Mouse (Mus musculus) embryonic stem cell, embryonic (primary cell): Measurements from ENCODE around the gene Nbr1.

ENCODE experiments used
- CTCF ChIA-PET, 4 experiments: fragments of 300-600 bp in 2 of 4; fragments of 350-600 bp in 2 of 4; sonication (Branson Sonifier 250); formaldehyde crosslinking; loops; one replicate each; lab custom pipeline; 2022; ENCODE audit warnings: inconsistent platforms in 2 of 4; lab: Charles Lee
- POLR2A ChIA-PET, 4 experiments: fragments of 300-600 bp in 2 of 4; fragments of 350-600 bp in 2 of 4; sonication (Branson Sonifier 250); formaldehyde crosslinking; loops; one replicate each; lab custom pipeline; 2022; ENCODE audit warnings: antibody characterized with exemption in 4 of 4, inconsistent platforms in 1 of 4; lab: Charles Lee

The Nbr1 gene

GRCm38 (mm10) chr11:101556541-101556940, 4.6 kb downstream of the Nbr1 start:
- POLR2A ChIA-PET, result interaction anchor here in 3 of 4 experiments (0.6 to 27.7 kb wide), 15 partner anchors 9 to 259 kb away, joined by 3 to 978 read pairs (median 3); partner anchors contain the start of genes Tmem106a (in 2 of the 3), Gm11634 (in 1 of the 3) and Rpl27 (in 1 of the 3)
- CTCF ChIA-PET, result interaction anchor here in 2 of 4 experiments (0.6 to 1.1 kb wide), 3 partner anchors 10 to 158 kb away, joined by 3 read pairs; no protein-coding TSS in a partner anchor

GRCm38 (mm10) chr11:101556954-101557353, 5.0 kb downstream of the Nbr1 start:
- CTCF ChIA-PET, result interaction anchor here in 2 of 4 experiments (0.6 kb wide), 2 partner anchors 34 to 158 kb away, joined by 3 read pairs; no protein-coding TSS in a partner anchor

DNA sequence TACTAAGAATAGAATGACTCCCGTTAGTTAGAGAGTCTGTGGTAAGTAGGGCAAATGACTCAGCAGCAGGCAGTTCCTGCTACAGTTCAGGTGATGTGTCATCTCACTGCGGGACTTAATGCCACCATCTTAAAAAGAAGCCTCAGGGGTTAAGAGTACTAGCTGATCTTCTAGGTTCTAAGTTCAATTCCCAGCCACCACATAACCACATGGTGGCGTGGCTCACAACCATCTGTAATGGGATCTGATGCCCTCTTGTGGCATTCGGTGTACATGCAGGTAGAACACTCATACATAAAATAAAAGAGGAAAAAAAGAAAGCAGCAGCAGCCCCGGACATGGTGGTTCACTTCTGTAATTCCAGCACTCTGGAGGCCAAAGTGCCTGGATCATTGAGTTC, 10.4 kb downstream of the Nbr1 start:
- ChIA-PET CTCF (interaction anchor here (0.6 to 10.5 kb wide), 45 partner anchors 8 to 385 kb away, joined by 3 to 122 read pairs (median 5); partner anchors contain the start of genes Nbr1 (in 4 of the 4), Brca1 (in 2 of the 4), Tmem106a (in 2 of the 4) and Dhx8 (in 1 of the 4)), POLR2A (interaction anchor here (0.6 to 47.2 kb wide), 39 partner anchors 9 to 556 kb away, joined by 3 to 978 read pairs (median 4); partner anchors contain the start of genes Brca1 (in 2 of the 4), Nbr1 (in 2 of the 4), Rpl27 (in 2 of the 4) and Tmem106a (in 2 of the 4))

More at GRCm38 (mm10) chr11:101556954-101557353, 5.0 kb downstream of the Nbr1 start:
- POLR2A ChIA-PET, result interaction anchor here in 3 of 4 experiments (0.6 to 27.7 kb wide), 11 partner anchors 8 to 259 kb away, joined by 3 to 978 read pairs (median 3); partner anchors contain the start of genes Tmem106a (in 2 of the 3) and Gm11634 (in 1 of the 3)

GRCm38 (mm10) chr11:101568421-101568820, 16.5 kb downstream of the Nbr1 start:
- ChIA-PET POLR2A (interaction anchor here (0.6 to 47.2 kb wide), 45 partner anchors 8 to 1041 kb away, joined by 3 to 978 read pairs (median 4); partner anchors contain the start of genes Brca1 (in 3 of the 4), Nbr1 (in 3 of the 4), Tmem106a (in 3 of the 4) and Dhx8 (in 2 of the 4)), CTCF (interaction anchor here in 2 of 4 experiments (0.5 to 10.5 kb wide), 9 partner anchors 8 to 388 kb away, joined by 3 to 122 read pairs (median 5); partner anchors contain the start of genes Tmem106a (in 2 of the 2), Brca1 (in 1 of the 2), Nbr1 (in 1 of the 2) and Rpl27 (in 1 of the 2))

DNA sequence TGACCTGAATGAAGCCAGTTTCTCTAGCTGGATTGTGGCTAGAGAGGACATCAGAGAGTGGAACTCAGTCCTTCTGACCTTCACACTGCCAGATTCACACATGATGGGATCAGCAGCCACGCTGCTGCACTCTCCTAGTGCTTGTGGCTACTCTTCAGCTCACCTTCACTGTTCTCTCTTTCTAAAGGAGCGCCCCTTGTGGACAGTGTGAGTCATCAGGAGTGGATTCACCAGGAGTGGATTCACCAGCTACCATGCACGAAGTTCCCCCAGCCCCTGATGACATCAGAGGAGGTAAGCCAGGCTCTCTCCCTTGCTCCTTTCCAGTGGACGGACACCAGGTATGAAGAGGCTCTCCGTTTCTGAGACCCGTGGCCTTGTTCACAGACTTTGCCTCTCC, 24.2 kb downstream of the Nbr1 start:
- ChIA-PET POLR2A (interaction anchor here (0.5 to 47.2 kb wide), 47 partner anchors 8 to 331 kb away, joined by 3 to 978 read pairs (median 4); partner anchors contain the start of genes Brca1 (in 3 of the 4), Nbr1 (in 3 of the 4), Rdm1 (in 2 of the 4) and Rpl27 (in 2 of the 4)), CTCF (interaction anchor here (0.6 to 8.0 kb wide), 42 partner anchors 9 to 981 kb away, joined by 3 to 122 read pairs (median 4); partner anchors contain the start of genes Becn1 (in 1 of the 4), Brca1 (in 1 of the 4), Nbr1 (in 1 of the 4) and Rpl27 (in 1 of the 4))

DNA sequence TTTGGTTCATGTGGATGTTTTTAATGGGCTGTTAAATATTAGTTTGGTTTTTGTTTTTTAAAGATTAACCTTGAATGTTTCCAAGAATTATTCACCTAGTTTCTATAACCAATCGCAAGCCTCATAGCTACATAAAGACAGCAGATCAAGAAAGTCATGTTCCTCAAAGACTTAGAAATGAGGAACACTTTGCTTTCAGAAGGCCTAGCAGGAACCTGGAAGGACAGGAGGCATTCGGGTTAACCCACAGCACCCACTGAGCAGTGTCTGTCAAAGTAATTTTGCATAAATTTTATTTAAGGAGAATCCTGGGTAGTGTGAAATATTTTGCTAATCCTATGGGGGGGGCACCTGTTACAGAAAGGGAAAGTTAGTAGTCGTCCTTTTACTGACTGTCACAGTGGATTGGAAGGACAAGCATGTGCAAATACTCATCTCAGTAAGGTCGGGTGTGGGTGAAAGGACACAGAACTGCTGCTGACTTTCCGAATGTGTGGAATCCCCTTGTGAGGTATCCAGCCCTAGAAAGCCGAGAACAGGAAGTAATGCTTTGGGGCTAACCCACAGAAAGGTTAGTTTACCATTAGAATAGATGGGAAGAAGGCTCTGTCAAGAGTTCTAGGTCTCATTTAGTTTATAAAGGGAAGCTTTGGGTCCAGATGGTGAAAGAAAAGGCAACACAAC, 29.3 kb downstream of the Nbr1 start:
- ChIA-PET POLR2A (interaction anchor here (0.7 to 47.2 kb wide), 48 partner anchors 6 to 794 kb away, joined by 3 to 978 read pairs (median 6); partner anchors contain the start of genes Brca1 (in 3 of the 4), Nbr1 (in 3 of the 4), Rpl27 (in 3 of the 4) and Dhx8 (in 2 of the 4)), CTCF (interaction anchor here in 3 of 4 experiments (0.6 to 2.5 kb wide), 11 partner anchors 9 to 371 kb away, joined by 3 to 9 read pairs (median 3); no protein-coding TSS in a partner anchor)

- ChIA-PET POLR2A (interaction anchor here (0.6 to 47.2 kb wide), 83 partner anchors 7 to 1262 kb away, joined by 3 to 978 read pairs (median 4); partner anchors contain the start of genes Brca1 (in 3 of the 4), Nbr1 (in 3 of the 4), Rpl27 (in 3 of the 4) and Dhx8 (in 2 of the 4)), CTCF (interaction anchor here (0.5 to 2.9 kb wide), 21 partner anchors 8 to 555 kb away, joined by 3 to 12 read pairs (median 4); no protein-coding TSS in a partner anchor)
Measured at GRCm38 (mm10) chr11:101582054-101583035, 30.4 kb downstream of the Nbr1 start, which contains the start of gene Tmem106a. TSS of gene Tmem106a (plus strand) at chr11:101582242.

GRCm38 (mm10) chr11:101583205-101583604, 31.3 kb downstream of the Nbr1 start:
- ChIA-PET CTCF (interaction anchor here (0.6 to 2.9 kb wide), 14 partner anchors 8 to 1015 kb away, joined by 3 to 12 read pairs (median 5); no protein-coding TSS in a partner anchor), POLR2A (interaction anchor here (0.6 to 47.2 kb wide), 53 partner anchors 6 to 141 kb away, joined by 3 to 978 read pairs (median 6); partner anchors contain the start of genes Brca1 (in 3 of the 4), Nbr1 (in 3 of the 4), Rdm1 (in 2 of the 4) and Rpl27 (in 1 of the 4))

GRCm38 (mm10) chr11:101585031-101585430, 33.1 kb downstream of the Nbr1 start:
- POLR2A ChIA-PET, result interaction anchor here in 3 of 4 experiments (0.7 to 47.2 kb wide), 14 partner anchors 4 to 106 kb away, joined by 3 to 978 read pairs (median 4); partner anchors contain the start of genes Brca1 (in 2 of the 3), Nbr1 (in 2 of the 3), Gm11634 (in 1 of the 3) and Rdm1 (in 1 of the 3)
- CTCF ChIA-PET, result interaction anchor here in 3 of 4 experiments (0.6 to 2.9 kb wide), 6 partner anchors 9 to 84 kb away, joined by 3 to 18 read pairs (median 4); partner anchors contain the start of gene Gm11634 (in 1 of the 3)

DNA sequence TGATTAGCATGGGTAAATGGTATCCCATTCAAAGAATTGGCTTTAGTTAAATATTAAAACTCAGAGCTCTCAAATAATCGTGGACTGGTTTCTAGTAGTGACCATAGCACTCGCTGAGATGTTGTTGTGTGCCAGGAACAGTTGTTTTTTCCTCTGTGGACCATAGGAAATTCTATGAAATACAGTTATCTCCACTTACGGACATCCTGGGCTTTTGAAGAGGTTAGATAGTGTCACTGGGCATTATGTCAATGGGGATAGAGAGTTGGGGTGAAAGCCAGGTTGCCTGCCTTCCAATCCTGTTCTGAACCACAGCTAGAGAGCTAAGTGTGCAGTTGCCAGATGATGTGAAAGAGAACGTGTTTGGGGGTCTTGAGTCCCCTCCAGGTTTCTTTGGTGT, 33.9 kb downstream of the Nbr1 start:
- ChIA-PET POLR2A (interaction anchor here in 3 of 4 experiments (0.7 to 47.2 kb wide), 16 partner anchors 4 to 107 kb away, joined by 3 to 978 read pairs (median 13); partner anchors contain the start of genes Nbr1 (in 2 of the 3), Brca1 (in 1 of the 3), Gm11634 (in 1 of the 3) and Rdm1 (in 1 of the 3)), CTCF (interaction anchor here in 1 of 4 experiments (0.6 to 1.7 kb wide), 2 partner anchors 17 to 166 kb away, joined by 3 to 5 read pairs; no protein-coding TSS in a partner anchor)

DNA sequence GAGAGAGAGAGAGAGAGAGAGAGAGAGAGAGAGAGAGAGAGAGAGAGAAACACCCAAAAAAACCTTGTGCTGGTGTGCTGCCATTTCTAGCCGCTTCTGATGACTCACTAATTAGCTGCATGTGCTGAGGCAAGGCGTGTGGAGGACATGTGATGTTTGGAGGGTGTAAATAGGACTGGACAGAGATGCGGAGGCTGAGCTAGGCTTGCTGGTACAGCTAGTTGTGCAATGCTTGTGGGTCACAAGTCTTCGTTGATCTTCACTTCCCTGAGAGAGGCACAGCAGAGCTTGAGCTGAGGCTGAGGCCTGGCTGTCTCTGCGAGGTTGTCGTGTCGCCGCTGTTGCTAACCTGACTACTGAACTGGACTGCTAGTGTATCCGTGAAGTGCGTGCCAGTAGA, 35.7 kb downstream of the Nbr1 start:
- ChIA-PET POLR2A (interaction anchor here (0.6 to 47.2 kb wide), 28 partner anchors 8 to 252 kb away, joined by 3 to 978 read pairs (median 5); partner anchors contain the start of genes Nbr1 (in 2 of the 4), Brca1 (in 1 of the 4), Gm11634 (in 1 of the 4) and Rdm1 (in 1 of the 4)), CTCF (interaction anchor here in 3 of 4 experiments (0.5 to 5.5 kb wide), 4 partner anchors 11 to 214 kb away, joined by 3 to 73 read pairs (median 8); no protein-coding TSS in a partner anchor)

DNA sequence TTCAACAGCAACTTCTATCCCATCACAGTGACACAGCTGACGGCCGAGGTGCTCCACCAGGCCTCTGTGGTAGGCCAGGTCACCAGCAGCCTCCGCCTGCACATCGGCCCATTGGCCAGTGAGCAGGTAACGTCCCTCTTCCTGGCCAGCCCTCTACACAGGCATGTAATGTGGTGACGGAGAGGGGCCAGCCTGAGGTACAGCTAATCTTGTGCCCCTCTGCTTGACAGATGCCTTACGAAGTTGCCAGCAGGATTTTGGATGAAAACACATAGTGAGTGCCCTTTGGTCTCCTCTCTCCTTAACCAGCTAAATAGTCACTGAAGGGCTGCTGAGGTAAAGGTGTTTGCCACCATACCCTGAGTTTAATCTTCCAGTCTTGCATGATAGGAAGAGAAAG, 36.9 kb downstream of the Nbr1 start:
- ChIA-PET POLR2A (interaction anchor here in 2 of 4 experiments (0.7 to 47.2 kb wide), 20 partner anchors 9 to 205 kb away, joined by 3 to 978 read pairs (median 6); partner anchors contain the start of genes Nbr1 (in 2 of the 2), Rdm1 (in 2 of the 2), Brca1 (in 1 of the 2) and Gm11634 (in 1 of the 2)), CTCF (interaction anchor here in 1 of 4 experiments (5.5 kb wide), 1 partner anchor 12 kb away, joined by 73 read pairs; no protein-coding TSS in a partner anchor)

- CTCF ChIA-PET, result interaction anchor here in 2 of 4 experiments (0.7 to 5.5 kb wide), 7 partner anchors 13 to 122 kb away, joined by 3 to 73 read pairs (median 7); no protein-coding TSS in a partner anchor
- POLR2A ChIA-PET, result interaction anchor here (0.7 to 47.2 kb wide), 45 partner anchors 8 to 1062 kb away, joined by 3 to 978 read pairs (median 9); partner anchors contain the start of genes Rdm1 (in 4 of the 4), Brca1 (in 2 of the 4), Nbr1 (in 2 of the 4) and Tmem106a (in 2 of the 4)
Measured at GRCm38 (mm10) chr11:101589444-101589843, 37.5 kb downstream of the Nbr1 start.

- CTCF ChIA-PET, result interaction anchor here (0.5 to 5.5 kb wide), 24 partner anchors 8 to 244 kb away, joined by 3 to 73 read pairs (median 4); partner anchors contain the start of genes Rpl27 (in 2 of the 4), Tmem106a (in 2 of the 4), Dhx8 (in 1 of the 4) and Nbr1 (in 1 of the 4)
- POLR2A ChIA-PET, result interaction anchor here (0.6 to 47.2 kb wide), 79 partner anchors 8 to 1062 kb away, joined by 3 to 978 read pairs (median 6); partner anchors contain the start of genes Rdm1 (in 4 of the 4), Rpl27 (in 3 of the 4), Tmem106a (in 3 of the 4) and Brca1 (in 2 of the 4)
Measured at GRCm38 (mm10) chr11:101589989-101590624, 38.2 kb downstream of the Nbr1 start.
